Mouse (Mus musculus): ENCODE results near the gene Vtcn1. TPM values are rescaled to one million over a fixed set of nuclear protein-coding genes. Genes with fewer than 3 reads are reported as not detected.

The Vtcn1 gene
- 0.16 TPM for polyA plus RNA-seq (2015; fragmentation: Illumina TruSeq; extraction: RNeasy Lipid Tissue Mini Kit (QIAGEN cat#74804); ENCODE audit: low read depth, low replicate concordance)

GRCm38 (mm10) chr3:100825225-100825965 is at the start of gene Vtcn1:
Vtcn1 (plus strand) TSS chr3:100825459.

GRCm38 (mm10) chr3:100921825-100922505 is 96.7 kb downstream of the Vtcn1 start, which contains the start of gene Trim45:
Trim45 (plus strand) TSS chr3:100922202.

Other genes starting within 250 kb of the Vtcn1 start
- 39.5 TPM for gene Man1a2, start 140.0 kb upstream of the Vtcn1 start, polyA plus RNA-seq (2015; fragmentation: Illumina TruSeq; extraction: RNeasy Lipid Tissue Mini Kit (QIAGEN cat#74804); ENCODE audit: low read depth, low replicate concordance)
- 6.1 TPM for gene Trim45, start 96.7 kb downstream of the Vtcn1 start, polyA plus RNA-seq (2015; fragmentation: Illumina TruSeq; extraction: RNeasy Lipid Tissue Mini Kit (QIAGEN cat#74804); ENCODE audit: low read depth, low replicate concordance)
- 1.2 TPM for gene Ttf2, start 144.2 kb downstream of the Vtcn1 start, polyA plus RNA-seq (2015; fragmentation: Illumina TruSeq; extraction: RNeasy Lipid Tissue Mini Kit (QIAGEN cat#74804); ENCODE audit: low read depth, low replicate concordance)
- 0.22 TPM for gene Cd101, start 204.1 kb downstream of the Vtcn1 start, polyA plus RNA-seq (2015; fragmentation: Illumina TruSeq; extraction: RNeasy Lipid Tissue Mini Kit (QIAGEN cat#74804); ENCODE audit: low read depth, low replicate concordance)

Measured in brain, adult 10 weeks (tissue).